ENCODE assay signal across 20 mouse cellular contexts in the genomic region with DNA sequence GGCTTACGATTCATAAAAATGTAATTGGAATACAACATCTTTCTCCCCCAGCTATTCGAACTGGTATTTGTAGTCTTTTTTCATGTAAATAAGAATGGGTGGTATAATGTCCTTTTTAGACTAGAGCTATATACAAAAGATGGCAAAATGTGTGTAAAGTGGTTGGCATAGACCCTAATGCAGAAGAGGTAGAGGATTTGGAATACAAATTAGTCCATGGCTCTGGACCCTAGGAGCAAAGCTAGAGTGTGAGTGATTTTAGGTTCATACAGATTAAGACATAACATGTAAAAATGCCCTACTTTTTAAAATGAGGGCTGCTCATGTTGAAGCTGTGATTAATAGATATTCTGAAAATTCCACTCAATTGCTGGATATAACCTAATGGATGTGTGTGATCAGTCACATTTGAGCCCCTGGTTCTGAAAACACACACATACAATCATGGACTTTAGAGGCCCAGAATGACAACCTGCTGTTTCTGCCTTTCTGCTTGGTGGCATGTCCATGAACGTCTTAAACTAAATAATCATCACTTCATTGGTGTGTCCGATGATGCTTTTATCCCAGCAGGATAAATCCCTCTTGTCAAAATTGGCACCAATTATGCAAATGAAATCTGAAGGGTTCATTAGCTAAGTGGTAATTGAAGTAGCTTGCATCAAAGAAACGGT.
"Had no signal": no experiment of that assay in that cellular context is flagged by ENCODE, and none has a peak within 500 bp of the region (broad histone marks: within the 10 kb centered on the region; RNA-seq: fewer than 3 reads in every experiment).

No protein-coding gene starts in this region.

- H3K36me3 ChIP-seq: kidney, embryonic 15.5 days; liver, embryonic 13.5 days; midbrain, embryonic 12.5 days; neural tube, embryonic 12.5 days; neural tube, embryonic 15.5 days had no signal

- H3K9me3 ChIP-seq: kidney, embryonic 15.5 days; liver, embryonic 13.5 days; midbrain, embryonic 12.5 days; neural tube, embryonic 12.5 days; neural tube, embryonic 15.5 days had no signal

- DNase-seq: kidney, adult 11 months; kidney, adult 8-10 months; kidney, postnatal 10 days; kidney, postnatal 36 days; layer of hippocampus, postnatal 36 days; liver, embryonic 13.5 days; lung, adult 2 months; lung, postnatal 14 days; lung, postnatal 4 days; right cerebral cortex, adult 18-20 months; right cerebral cortex, postnatal 14 days; right cerebral cortex, postnatal 4 days; thymus, adult 2 months; thymus, postnatal 14 days had no signal

- H3K4me1 ChIP-seq: kidney, embryonic 15.5 days; liver, embryonic 13.5 days; midbrain, embryonic 12.5 days; neural tube, embryonic 12.5 days; neural tube, embryonic 15.5 days had no signal

- H3K27me3 ChIP-seq: kidney, embryonic 15.5 days; liver, embryonic 13.5 days; midbrain, embryonic 12.5 days; neural tube, embryonic 12.5 days; neural tube, embryonic 15.5 days had no signal

- H3K4me3 ChIP-seq: kidney, embryonic 15.5 days; left cerebral cortex, adult 2 months; liver, embryonic 13.5 days; midbrain, embryonic 12.5 days; neural tube, embryonic 12.5 days; neural tube, embryonic 15.5 days had no signal

- H3K9ac ChIP-seq: kidney, embryonic 15.5 days; liver, embryonic 13.5 days; midbrain, embryonic 12.5 days; neural tube, embryonic 12.5 days; neural tube, embryonic 15.5 days had no signal

- H3K27ac ChIP-seq: kidney, embryonic 15.5 days; left cerebral cortex, adult 2 months; liver, embryonic 13.5 days; midbrain, embryonic 12.5 days; neural tube, embryonic 12.5 days; neural tube, embryonic 15.5 days; stomach, postnatal 0 days had no signal

- H3K4me2 ChIP-seq: kidney, embryonic 15.5 days; liver, embryonic 13.5 days; midbrain, embryonic 12.5 days; neural tube, embryonic 12.5 days; neural tube, embryonic 15.5 days had no signal
